25 mouse cellular contexts compared by ENCODE assay signal in the genomic region with DNA sequence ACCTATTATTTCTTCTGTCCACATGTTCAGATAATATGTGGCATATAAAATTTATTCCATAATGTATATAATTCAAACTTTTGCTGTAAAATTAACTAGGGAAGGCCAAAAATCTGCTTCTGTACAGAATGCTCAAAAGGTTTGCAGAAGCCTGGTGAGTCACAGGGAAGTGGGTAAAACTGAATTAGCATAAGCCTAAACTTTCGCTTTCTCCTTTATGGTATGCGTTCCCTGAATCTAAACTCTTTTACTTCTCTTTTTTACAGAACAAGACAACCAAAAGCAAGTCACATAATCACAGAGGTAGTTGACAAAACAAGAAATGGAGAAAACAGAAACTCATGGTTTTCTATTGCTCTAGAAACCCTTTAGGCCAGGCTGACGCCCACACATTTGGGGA.
DNase-seq lines count a peak whose midpoint lies in the region; ATAC-seq lines count a peak whose summit lies in the region.
"Had no signal": no experiment of that assay in that cellular context is flagged by ENCODE, and none has a peak within 500 bp of the region (broad histone marks: within the 10 kb centered on the region; RNA-seq: fewer than 3 reads in every experiment).

No protein-coding gene starts in this region.

- intact Hi-C loops in gastrocnemius, postnatal 14 days (cut with DNase I; ENCODE audit: low total_unique reads): no loop called here

- no peak overlapping the region for H3K9ac ChIP-seq in neural tube, embryonic 15.5 days (replicated peaks)
- H3K9ac ChIP-seq: embryonic facial prominence, embryonic 15.5 days; forebrain, postnatal 0 days; intestine, embryonic 15.5 days; limb, embryonic 13.5 days; liver, embryonic 14.5 days; lung, embryonic 14.5 days had no signal

- ATAC-seq in granulocyte monocyte progenitor cell, adult 5-6 weeks (replicated peaks; ENCODE audit: poor library complexity, severe bottlenecking): peak; percentile 94
- peak; percentile 92 for ATAC-seq in monocyte, adult 5-6 weeks (replicated peaks; ENCODE audit: insufficient number of reproducible peaks, low FRiP score, low TSS enrichment, poor library complexity, severe bottlenecking)
- ATAC-seq in neural tube, embryonic 15.5 days (ENCODE audit: low FRiP score): no peak
- ATAC-seq: forebrain, postnatal 0 days; hindbrain, embryonic 16.5 days; intestine, embryonic 15.5 days; midbrain, embryonic 16.5 days had no signal

- 93% methylated on average over 3 of the region's 3 CpGs for WGBS in neural tube, embryonic 15.5 days
- WGBS in forebrain, embryonic 10.5 days: 91% methylated on average over 3 of the region's 3 CpGs

- no peak overlapping the region for H3K4me3 ChIP-seq in neural tube, embryonic 15.5 days (replicated peaks)
- H3K4me3 ChIP-seq in forebrain, embryonic 10.5 days: no peak overlapping the region
- H3K4me3 ChIP-seq: embryonic facial prominence, embryonic 15.5 days; heart, embryonic 10.5 days; hindbrain, embryonic 10.5 days; intestine, embryonic 15.5 days; limb, embryonic 13.5 days; midbrain, embryonic 10.5 days had no signal

- peaks cover 5% of the 10 kb centered on the region for H3K4me1 ChIP-seq in neural tube, embryonic 15.5 days
- 0 out of 2 replicates have a peak, but pooled peaks cover 4% of the 10 kb centered on the region for H3K4me1 ChIP-seq in forebrain, embryonic 10.5 days
- H3K4me1 ChIP-seq: embryonic facial prominence, embryonic 15.5 days; intestine, embryonic 15.5 days had no signal

- no peaks in the 10 kb centered on the region for H3K27me3 ChIP-seq in neural tube, embryonic 15.5 days (replicated peaks)
- peaks cover 49% of the 10 kb centered on the region for H3K27me3 ChIP-seq in forebrain, embryonic 10.5 days (ENCODE audit: poor library complexity, severe bottlenecking)
- H3K27me3 ChIP-seq: embryonic facial prominence, embryonic 15.5 days; intestine, embryonic 15.5 days; limb, embryonic 13.5 days had no signal

- no peaks in the 10 kb centered on the region for H3K36me3 ChIP-seq in neural tube, embryonic 15.5 days
- no peaks in the 10 kb centered on the region for H3K36me3 ChIP-seq in forebrain, embryonic 10.5 days (replicated peaks)
- H3K36me3 ChIP-seq: embryonic facial prominence, embryonic 15.5 days; heart, embryonic 10.5 days; hindbrain, embryonic 10.5 days; intestine, embryonic 15.5 days; limb, embryonic 13.5 days; midbrain, embryonic 10.5 days had no signal

- DNase-seq in 3134 (ENCODE audit: extremely low read depth, insufficient read length, low spot score) (peak; percentile 10), 3T3-L1 (ENCODE audit: low read depth, low spot score) (peak; percentile 6)
- no peak for DNase-seq in gastrocnemius, postnatal 14 days
- no peak for DNase-seq in forebrain, embryonic 10.5 days (ENCODE audit: extremely low spot score, low spot score)
- DNase-seq: adrenal gland, postnatal 25 days; cerebellum, adult 11-12 months; cerebellum, postnatal 14 days; forebrain, postnatal 0 days; kidney, adult 9 months; kidney, postnatal 14 days; lung, embryonic 14.5 days; thymus, adult 18-20 months; thymus, postnatal 36 days had no signal

- no peak overlapping the region for H3K4me2 ChIP-seq in neural tube, embryonic 15.5 days
- H3K4me2 ChIP-seq: embryonic facial prominence, embryonic 15.5 days; intestine, embryonic 15.5 days; limb, embryonic 13.5 days; lung, embryonic 14.5 days had no signal

- H3K27ac ChIP-seq in neural tube, embryonic 15.5 days (replicated peaks): no peak overlapping the region
- H3K27ac ChIP-seq in forebrain, embryonic 10.5 days: no peak overlapping the region
- H3K27ac ChIP-seq: embryonic facial prominence, embryonic 15.5 days; heart, embryonic 10.5 days; hindbrain, embryonic 10.5 days; intestine, embryonic 15.5 days; limb, embryonic 13.5 days; liver, embryonic 14.5 days; midbrain, embryonic 10.5 days had no signal

- H3K9me3 ChIP-seq in neural tube, embryonic 15.5 days (replicated peaks): no peaks in the 10 kb centered on the region
- no peaks in the 10 kb centered on the region for H3K9me3 ChIP-seq in forebrain, embryonic 10.5 days
- H3K9me3 ChIP-seq: embryonic facial prominence, embryonic 15.5 days; heart, embryonic 10.5 days; hindbrain, embryonic 10.5 days; intestine, embryonic 15.5 days; limb, embryonic 13.5 days; midbrain, embryonic 10.5 days had no signal

Comparison
In these comparisons a context has a peak if more than half of its experiments do, and no peak if none do; other contexts are left out.
1. DNase-seq: peak in 3134 (single experiment) and 3T3-L1 (single experiment); none in gastrocnemius, postnatal 14 days (single experiment) and forebrain, embryonic 10.5 days (single experiment).